Mouse (Mus musculus) c-Kit-positive CD71-positive TER-119-positive erythroid progenitor cells, embryonic 14.5 days (primary cell): ENCODE measurements around the gene Dnah11.
A peak's percentile ranks its signal among the peaks of the same experiment; 100 is the strongest.

ENCODE experiments used
- DNase-seq: peaks from one replicate; pipeline ENCODE4 v3.0.0-alpha.2; 2013; ENCODE audit warnings: low spot score

The Dnah11 gene

DNA sequence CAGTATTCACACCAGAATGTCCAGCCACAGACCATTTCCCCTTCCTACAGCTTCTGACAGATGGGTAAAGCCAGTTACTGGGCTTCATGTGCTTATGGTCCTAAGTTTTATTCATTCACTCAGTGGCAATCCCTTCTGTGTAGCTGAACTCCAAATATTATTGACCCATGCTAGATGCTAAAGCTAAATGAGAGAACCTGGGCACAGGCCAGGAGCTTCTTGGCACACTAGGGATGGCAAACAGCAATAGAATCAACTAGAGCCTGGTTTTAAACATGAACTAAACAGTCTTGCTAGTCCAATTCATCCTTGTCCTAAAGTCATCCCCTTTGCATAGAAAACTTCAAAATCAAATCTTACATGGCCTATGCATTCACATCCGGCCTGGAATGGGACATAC, 113.6 kb downstream of the Dnah11 start:
- DNase-seq, result no peak

- DNase-seq, result no peak
These were observed 114.0 kb downstream of the Dnah11 start for GRCm38 (mm10) chr12:118084806-118085205.

- DNase-seq, result no peak
These were observed 114.7 kb downstream of the Dnah11 start for GRCm38 (mm10) chr12:118084134-118084533.

GRCm38 (mm10) chr12:118080441-118080840, 118.4 kb downstream of the Dnah11 start:
- DNase-seq, result no peak

GRCm38 (mm10) chr12:118078434-118078989, 120.3 kb downstream of the Dnah11 start:
- no peak for DNase-seq

DNA sequence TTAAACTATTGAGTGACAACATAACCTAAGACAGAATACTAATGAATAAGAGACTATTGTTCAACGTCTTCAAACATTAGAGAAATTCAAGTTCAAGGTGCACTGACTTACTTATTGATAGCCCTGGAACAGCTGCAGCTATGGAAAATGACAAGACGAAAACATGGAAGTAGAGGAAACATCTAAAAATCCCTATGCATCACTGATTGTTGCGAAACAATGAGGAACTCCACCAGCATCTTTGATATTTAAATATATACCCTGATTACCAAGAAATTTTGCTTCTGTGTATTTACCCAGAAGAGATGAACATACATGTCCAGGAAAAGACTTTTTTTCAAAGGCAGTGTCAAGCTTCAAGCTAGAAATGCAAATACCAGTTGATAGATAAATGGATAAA, 122.0 kb downstream of the Dnah11 start:
- DNase-seq, result no peak

- no peak for DNase-seq
These were observed 126.5 kb downstream of the Dnah11 start for GRCm38 (mm10) chr12:118072181-118072872.

- no peak for DNase-seq
These were observed 127.2 kb downstream of the Dnah11 start for GRCm38 (mm10) chr12:118071667-118072066.

GRCm38 (mm10) chr12:118068785-118069184, 130.1 kb downstream of the Dnah11 start:
- DNase-seq, result no peak

GRCm38 (mm10) chr12:118062343-118062742, 136.5 kb downstream of the Dnah11 start:
- DNase-seq, result no peak

DNA sequence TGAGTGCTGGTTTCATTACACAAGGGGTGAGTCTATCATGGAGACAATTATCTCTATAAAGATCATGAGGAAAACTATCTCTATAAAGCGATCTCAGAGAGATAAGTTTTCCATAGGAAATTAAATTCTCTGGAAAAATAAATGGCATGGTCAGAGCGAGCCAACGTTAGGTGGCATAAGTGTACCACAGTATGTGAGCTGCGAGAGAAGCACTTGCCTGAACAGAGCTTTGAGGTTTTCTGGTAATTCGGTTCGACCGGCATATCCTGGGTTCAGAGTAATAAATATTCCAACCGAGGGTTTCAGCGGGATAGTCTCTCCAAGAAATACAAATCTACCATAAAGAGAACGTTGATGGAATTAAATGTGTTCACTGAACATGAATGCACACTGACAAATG, 142.0 kb downstream of the Dnah11 start:
- no peak for DNase-seq

- DNase-seq, result no peak
These were observed 153.5 kb downstream of the Dnah11 start for GRCm38 (mm10) chr12:118045381-118045780.

- no peak for DNase-seq
These were observed 155.7 kb downstream of the Dnah11 start for GRCm38 (mm10) chr12:118043130-118043647.

DNA sequence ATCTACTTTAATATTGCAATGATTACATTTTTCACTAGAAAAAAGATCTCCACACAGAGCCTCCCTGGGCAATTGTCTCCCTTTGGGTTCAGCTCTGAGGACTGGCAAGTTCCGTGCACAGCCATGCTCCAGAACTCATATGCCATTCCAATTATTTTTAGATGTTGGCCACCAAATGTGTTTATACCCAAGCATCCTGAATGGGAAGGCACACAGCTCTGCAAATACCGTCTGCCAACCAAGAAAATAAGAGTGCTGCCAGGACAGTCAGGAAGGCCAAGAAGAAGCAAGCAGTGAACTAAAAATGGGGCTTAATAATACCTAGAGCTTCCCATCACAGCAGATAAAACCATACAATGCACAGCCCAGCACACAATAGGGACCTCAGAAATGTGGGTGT, 156.6 kb downstream of the Dnah11 start:
- no peak for DNase-seq

- DNase-seq, result no peak
These were observed 163.9 kb downstream of the Dnah11 start for GRCm38 (mm10) chr12:118034990-118035389.

GRCm38 (mm10) chr12:118025771-118026170, 173.1 kb downstream of the Dnah11 start:
- no peak for DNase-seq

DNA sequence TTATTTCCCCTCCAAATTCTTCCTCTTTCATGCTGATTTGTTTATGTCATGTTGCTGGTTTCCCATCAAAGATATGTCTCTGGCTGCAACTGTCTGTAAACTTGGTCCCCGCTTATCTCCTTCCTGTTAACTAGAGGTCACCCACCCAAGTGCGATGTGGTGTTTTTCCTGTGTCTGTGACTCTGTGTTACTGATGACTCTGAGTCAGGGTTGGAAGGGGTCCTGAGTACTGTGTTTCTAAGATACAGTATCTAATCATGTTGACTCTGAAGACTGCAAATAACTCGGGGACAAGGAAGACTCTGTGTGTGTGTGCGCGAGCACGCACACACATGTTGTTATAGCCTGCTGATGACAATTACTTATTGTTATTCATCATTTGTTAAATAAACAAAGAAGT, 179.9 kb downstream of the Dnah11 start:
- no peak for DNase-seq

DNA sequence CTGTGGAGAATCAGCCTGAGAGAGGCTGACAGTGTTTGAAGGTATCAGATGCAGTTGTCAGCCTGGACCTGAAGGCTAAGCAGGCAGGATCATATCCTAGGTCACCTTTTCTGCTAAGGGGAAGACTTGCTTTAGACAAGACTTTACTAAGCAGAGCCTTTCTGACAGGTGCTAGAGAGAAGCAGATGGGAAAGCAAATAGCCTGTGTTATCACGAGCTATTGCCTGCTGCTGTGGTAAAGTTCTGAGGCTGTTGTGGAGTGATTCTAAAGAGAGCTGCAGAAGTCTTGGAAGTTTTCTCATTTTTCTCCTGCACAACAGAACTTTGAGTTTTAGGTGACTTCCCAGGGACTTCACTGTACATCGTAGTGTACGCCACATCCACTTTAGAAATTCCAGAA, 185.0 kb downstream of the Dnah11 start:
- no peak for DNase-seq

- no peak for DNase-seq
These were observed 186.9 kb downstream of the Dnah11 start for GRCm38 (mm10) chr12:118011921-118012320.

GRCm38 (mm10) chr12:117994938-117995337, 203.9 kb downstream of the Dnah11 start:
- DNase-seq, result no peak

DNA sequence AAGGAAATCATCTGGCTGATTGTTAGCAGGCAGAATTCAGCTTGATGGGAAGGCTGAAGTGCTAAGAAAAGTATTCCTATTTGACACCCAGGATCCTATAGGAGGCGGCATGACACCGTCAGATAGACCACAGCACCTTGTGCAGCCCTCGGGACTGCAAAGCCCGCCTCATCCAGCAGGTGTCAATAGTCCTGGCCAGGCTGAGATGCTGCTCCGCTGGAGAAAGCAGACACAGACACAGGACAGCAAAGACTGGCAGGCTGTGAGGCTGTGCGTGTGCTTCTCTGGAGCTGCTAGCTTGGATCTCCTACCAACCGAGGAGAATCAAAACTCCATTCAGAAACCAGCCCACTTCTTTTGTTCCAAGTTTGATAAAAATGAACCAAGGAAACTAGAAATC, 205.3 kb downstream of the Dnah11 start:
- peak; percentile 24 for DNase-seq

- no peak for DNase-seq
These were observed 209.6 kb downstream of the Dnah11 start for GRCm38 (mm10) chr12:117989018-117989828.

GRCm38 (mm10) chr12:117980315-117980714, 218.5 kb downstream of the Dnah11 start:
- DNase-seq, result no peak
